Mouse (Mus musculus): ENCODE data around the gene Tmco1.
A peak's percentile ranks its signal among the peaks of the same experiment; 100 is the strongest.

The Tmco1 gene

GRCm38 (mm10) chr1:167284258-167284836, 23.8 kb upstream of the Tmco1 start:
- peak; percentile 79 for DNase-seq

GRCm38 (mm10) chr1:167284837-167285319, 23.3 kb upstream of the Tmco1 start:
- peak; percentile 94 for DNase-seq

GRCm38 (mm10) chr1:167285320-167285355, 23.0 kb upstream of the Tmco1 start, which contains the start of gene Uck2:
Gene Uck2, minus strand, starts transcription at chr1:167285320.
- DNase-seq: no peak

- DNase-seq: no peak
These were observed 22.8 kb upstream of the Tmco1 start for GRCm38 (mm10) chr1:167285356-167285755.

GRCm38 (mm10) chr1:167287156-167287555, 21.0 kb upstream of the Tmco1 start:
- no peak for DNase-seq

- no peak for DNase-seq
These were observed 19.3 kb upstream of the Tmco1 start for GRCm38 (mm10) chr1:167288665-167289538.

- DNase-seq: no peak
These were observed 18.5 kb upstream of the Tmco1 start for GRCm38 (mm10) chr1:167289567-167290262.

GRCm38 (mm10) chr1:167290263-167290592, 17.9 kb upstream of the Tmco1 start:
- DNase-seq: no peak

- DNase-seq: no peak
These were observed 16.6 kb upstream of the Tmco1 start for GRCm38 (mm10) chr1:167291610-167292009.

- DNase-seq: no peak
These were observed 15.7 kb upstream of the Tmco1 start for GRCm38 (mm10) chr1:167292447-167292846.

GRCm38 (mm10) chr1:167295679-167296402, 12.3 kb upstream of the Tmco1 start:
- no peak for DNase-seq

GRCm38 (mm10) chr1:167300122-167300521, 8.1 kb upstream of the Tmco1 start:
- DNase-seq: no peak

- no peak for DNase-seq
These were observed 2.6 kb upstream of the Tmco1 start for GRCm38 (mm10) chr1:167305501-167306137.

- DNase-seq: peak; percentile 37
These were observed 1.5 kb upstream of the Tmco1 start for GRCm38 (mm10) chr1:167306451-167307240.

GRCm38 (mm10) chr1:167307674-167308073, 504 bp upstream of the Tmco1 start:
- no peak for DNase-seq

- no peak for DNase-seq
These were observed 4.2 kb downstream of the Tmco1 start for GRCm38 (mm10) chr1:167312367-167312766.

- DNase-seq: no peak
These were observed 5.0 kb downstream of the Tmco1 start for GRCm38 (mm10) chr1:167313220-167313619.

- DNase-seq: no peak
These were observed 13.5 kb downstream of the Tmco1 start for GRCm38 (mm10) chr1:167321691-167322090.

GRCm38 (mm10) chr1:167328776-167329175, 20.6 kb downstream of the Tmco1 start:
- DNase-seq: no peak

GRCm38 (mm10) chr1:167331106-167331505, 22.9 kb downstream of the Tmco1 start:
- no peak for DNase-seq

GRCm38 (mm10) chr1:167336398-167336797, 28.2 kb downstream of the Tmco1 start:
- no peak for DNase-seq

- DNase-seq: peak; percentile 79
These were observed 29.4 kb downstream of the Tmco1 start for GRCm38 (mm10) chr1:167337463-167338095.
